ENCODE assay signal across 8 mouse cellular contexts in genomic region chr14:121059266-121059665, GRCm38 (mm10). TPM values are rescaled to one million over a fixed set of nuclear protein-coding genes. Genes with fewer than 3 reads are reported as not detected.
DNase-seq lines count a peak whose midpoint lies in the region; ATAC-seq and TF ChIP-seq lines count a peak whose summit lies in the region.

No protein-coding gene starts in this region.

- H3K27me3 ChIP-seq in intestine, embryonic 16.5 days (replicated peaks; ENCODE audit: control insufficient read depth, insufficient read depth, low read length), result no peaks in the 10 kb centered on the region
- no peaks in the 10 kb centered on the region for H3K27me3 ChIP-seq in intestine, embryonic 15.5 days (replicated peaks)
- no peaks in the 10 kb centered on the region for H3K27me3 ChIP-seq in kidney, postnatal 0 days (ENCODE audit: insufficient read depth, low read length)

- no peak for TF ChIP-seq CTCF in kidney, postnatal 0 days (IDR thresholded peaks at IDR 0.05; ENCODE audit: low read depth)

- DNase-seq in cerebellum, postnatal 10 days, result peak; percentile 47 to 60
- peak; percentile 78 for DNase-seq in heart, adult 8-10 months (ENCODE audit: low spot score)
- DNase-seq in kidney, postnatal 0 days (ENCODE audit: low spot score), result peak; percentile 54
- DNase-seq in left cerebral cortex, adult 18-20 months (ENCODE audit: low spot score in 2 of 2), result no peak
- no peak for DNase-seq in frontal cortex, postnatal 25 days (ENCODE audit: low spot score in 2 of 2)

- H3K4me1 ChIP-seq in intestine, embryonic 16.5 days (ENCODE audit: control insufficient read depth, insufficient read depth, low read length), result peaks cover 32% of the 10 kb centered on the region
- peaks cover 38% of the 10 kb centered on the region for H3K4me1 ChIP-seq in intestine, embryonic 15.5 days (replicated peaks)
- peaks cover 62% of the 10 kb centered on the region for H3K4me1 ChIP-seq in kidney, postnatal 0 days (replicated peaks; ENCODE audit: insufficient read depth, low read length)

- H3K4me3 ChIP-seq in intestine, embryonic 16.5 days (ENCODE audit: low read length), result no peak overlapping the region
- no peak overlapping the region for H3K4me3 ChIP-seq in intestine, embryonic 15.5 days (replicated peaks)
- H3K4me3 ChIP-seq in kidney, postnatal 0 days (replicated peaks; ENCODE audit: low read depth, low read length), result no peak overlapping the region

- no peak overlapping the region for H3K27ac ChIP-seq in intestine, embryonic 16.5 days (ENCODE audit: low read length)
- H3K27ac ChIP-seq in intestine, embryonic 15.5 days, result no peak overlapping the region
- H3K27ac ChIP-seq in kidney, postnatal 0 days, result peak overlapping the region; percentile 27; the same call in 1 of the 2 replicates

- 74% methylated on average over 10 of the region's 10 CpGs for WGBS in intestine, embryonic 16.5 days
- 62% methylated on average over 10 of the region's 10 CpGs for WGBS in intestine, embryonic 15.5 days
- 28% methylated on average over 10 of the region's 10 CpGs for WGBS in kidney, postnatal 0 days

- H3K36me3 ChIP-seq in intestine, embryonic 16.5 days (ENCODE audit: control insufficient read depth, insufficient read depth, low read length), result no peaks in the 10 kb centered on the region
- H3K36me3 ChIP-seq in intestine, embryonic 15.5 days, result no peaks in the 10 kb centered on the region
- H3K36me3 ChIP-seq in kidney, postnatal 0 days (ENCODE audit: insufficient read depth, low read length), result no peaks in the 10 kb centered on the region

- H3K9me3 ChIP-seq in intestine, embryonic 16.5 days (ENCODE audit: control insufficient read depth, low read length), result no peaks in the 10 kb centered on the region
- no peaks in the 10 kb centered on the region for H3K9me3 ChIP-seq in intestine, embryonic 15.5 days
- no peaks in the 10 kb centered on the region for H3K9me3 ChIP-seq in kidney, postnatal 0 days (replicated peaks; ENCODE audit: low read length)

- ATAC-seq in intestine, embryonic 16.5 days, result no peak; the same call in 1 of the 2 replicates
- no peak for ATAC-seq in intestine, embryonic 15.5 days
- ATAC-seq in kidney, postnatal 0 days (replicated peaks; ENCODE audit: low FRiP score, low read depth), result peak; percentile 34; the same call in 1 of the 2 replicates
- no peak for ATAC-seq in activated CD4-positive, CD25-positive, alpha-beta regulatory T cell, adult 4 months

- no peak overlapping the region for H3K4me2 ChIP-seq in intestine, embryonic 16.5 days (ENCODE audit: low read depth, low read length)
- no peak overlapping the region for H3K4me2 ChIP-seq in intestine, embryonic 15.5 days (replicated peaks)
- no peak overlapping the region for H3K4me2 ChIP-seq in kidney, postnatal 0 days (ENCODE audit: low read length)

- peak overlapping the region; percentile 35; the same call in 1 of the 2 replicates for H3K9ac ChIP-seq in intestine, embryonic 16.5 days (ENCODE audit: low read depth, low read length)
- no peak overlapping the region for H3K9ac ChIP-seq in intestine, embryonic 15.5 days
- no peak overlapping the region for H3K9ac ChIP-seq in kidney, postnatal 0 days (ENCODE audit: low read depth, low read length)

RNA-seq across cellular contexts. Expression of gene Farp1, which starts 24.3 kb away (rescaled TPM):
- polyA plus RNA-seq in intestine, embryonic 16.5 days (2015; fragmentation: Nextera tagmentation; extraction: Ambion mirVana), result 8.7 and 10.5 TPM in 2 replicates
- 15.8 and 16.6 TPM in 2 replicates for polyA plus RNA-seq in intestine, embryonic 15.5 days (2015; fragmentation: Nextera tagmentation; extraction: Ambion mirVana)
- 10 to 100 TPM in 2 of 4 experiments, 1 to 10 TPM in 2; 9.1 to 10.7 (median 10.2) TPM for total RNA-seq in heart, adult 8-10 months (2022)
- polyA plus RNA-seq in kidney, postnatal 0 days (2015; fragmentation: Nextera tagmentation; extraction: Ambion mirVana), result 23.4 and 25.0 TPM in 2 replicates
- total RNA-seq in left cerebral cortex, adult 18-20 months (2021), result 100 to 1,000 TPM; 129 to 134 TPM
- 1 to 10 TPM; 2.4 TPM for polyA plus RNA-seq in activated CD4-positive, CD25-positive, alpha-beta regulatory T cell, adult 4 months (2017; shearing (Covaris generic))

Comparison
In these comparisons a context has a peak if more than half of its experiments do, and no peak if none do; other contexts are left out.
1. DNase-seq: peak in cerebellum, postnatal 10 days (2 of 2), heart, adult 8-10 months (single experiment) and kidney, postnatal 0 days (single experiment); none in left cerebral cortex, adult 18-20 months (0 of 2) and frontal cortex, postnatal 25 days (0 of 2).